Mouse (Mus musculus) left cerebral cortex, adult 18-20 months (tissue): Measurements from ENCODE around the gene Tnk2. TPM values are rescaled to one million over a fixed set of nuclear protein-coding genes. Genes with fewer than 3 reads are reported as not detected.

Source experiments
- DNase-seq, 2 experiments: peaks; one replicate each; pipeline ENCODE4 v3.0.0; 2021 to 2022; ENCODE audit warnings: low spot score in 2 of 2, mixed read lengths in 1 of 2
- total RNA-seq, 2 experiments: library from RNA; stranded (reverse); gene quantifications; 2 replicates each; pipeline ENCODE4 v1.2.3; 2021

Gene Tnk2
- total RNA-seq, 2 experiments from 2014 or later: 245 to 253 TPM

- DNase-seq: no peak
These were observed 64.3 kb downstream of the Tnk2 start for GRCm38 (mm10) chr16:32707824-32708456.

- no peak for DNase-seq
These were observed 64.9 kb downstream of the Tnk2 start for GRCm38 (mm10) chr16:32708457-32709033.

GRCm38 (mm10) chr16:32709116-32709515 is 65.4 kb downstream of the Tnk2 start:
- DNase-seq: no peak

GRCm38 (mm10) chr16:32710426-32711070 is 66.9 kb downstream of the Tnk2 start:
- peak in 1 of 2 experiments; percentile 21 for DNase-seq

- DNase-seq: no peak
These were observed 68.5 kb downstream of the Tnk2 start for GRCm38 (mm10) chr16:32712202-32712601.

GRCm38 (mm10) chr16:32713556-32713955 is 69.9 kb downstream of the Tnk2 start:
- DNase-seq: no peak

- no peak for DNase-seq
These were observed 71.7 kb downstream of the Tnk2 start for GRCm38 (mm10) chr16:32715364-32715763.

- no peak for DNase-seq
These were observed 79.5 kb downstream of the Tnk2 start for GRCm38 (mm10) chr16:32723163-32723562.

GRCm38 (mm10) chr16:32723767-32724166 is 80.1 kb downstream of the Tnk2 start:
- no peak for DNase-seq

- no peak for DNase-seq
These were observed 80.6 kb downstream of the Tnk2 start for GRCm38 (mm10) chr16:32724259-32724658.

GRCm38 (mm10) chr16:32726501-32726900 is 82.8 kb downstream of the Tnk2 start:
- no peak for DNase-seq

GRCm38 (mm10) chr16:32728240-32728639 is 84.6 kb downstream of the Tnk2 start:
- DNase-seq: no peak

GRCm38 (mm10) chr16:32728730-32729129 is 85.1 kb downstream of the Tnk2 start:
- DNase-seq: no peak

Other genes starting within 250 kb of the Tnk2 start
- gene Tm4sf19, start 243.4 kb upstream of the Tnk2 start, total RNA-seq: not detected
- gene Tctex1d2, start 224.2 kb upstream of the Tnk2 start, total RNA-seq: 10 to 100 TPM; 15.5 to 17.1 TPM
- 10 to 100 TPM; 36.2 to 41.3 TPM for gene Pcyt1a, start 213.0 kb upstream of the Tnk2 start, total RNA-seq
- gene Slc51a, start 156.0 kb upstream of the Tnk2 start, total RNA-seq: not detected
- gene Zdhhc19, start 147.6 kb upstream of the Tnk2 start, total RNA-seq: not detected
- gene Tfrc, start 35.0 kb upstream of the Tnk2 start, total RNA-seq: 10 to 100 TPM; 51.8 to 61.6 TPM
- not detected for gene Muc4, start 92.0 kb downstream of the Tnk2 start, total RNA-seq
- gene Muc20, start 153.6 kb downstream of the Tnk2 start, total RNA-seq: not detected
- not detected for gene Smbd1, start 166.6 kb downstream of the Tnk2 start, total RNA-seq
- 100 to 1,000 TPM; 110 to 118 TPM for gene Fyttd1, start 233.6 kb downstream of the Tnk2 start, total RNA-seq
- gene Rubcn, start 233.9 kb downstream of the Tnk2 start, total RNA-seq: 10 to 100 TPM; 70.2 to 71.9 TPM